Mouse (Mus musculus): ENCODE data around the gene Apmap.

- TF ChIP-seq CTCF (IDR thresholded peaks at IDR 0.05; ENCODE audit: extremely low read depth, insufficient read depth, low read length), result no peak
- TF ChIP-seq POLR2A (IDR thresholded peaks at IDR 0.05; ENCODE audit: extremely low read depth, insufficient read depth, low read length), result no peak
These were observed 12.8 kb downstream of the Apmap start for GRCm38 (mm10) chr2:150595411-150596190.
